Mouse (Mus musculus): ENCODE measurements at regions not wholly inside any gene's neighbourhood (a gene's known extent, or its start where the extent isn't known, plus 50 kb on each side); places are given as distances from the start of the nearest gene placed in this dataset.

GRCm38 (mm10) chr6:98526882-98527440 is 184.4 kb upstream of the Gm765 start:
- TF ChIP-seq MAX (IDR thresholded peaks at IDR 0.05; ENCODE audit: low read depth) = no peak
- TF ChIP-seq E2F4 (IDR thresholded peaks at IDR 0.05; ENCODE audit: insufficient read depth) = no peak
- TF ChIP-seq POLR2A (IDR thresholded peaks at IDR 0.05; ENCODE audit: insufficient read length, low read depth) = no peak
- TF ChIP-seq POLR2AphosphoS2 (IDR thresholded peaks at IDR 0.05; ENCODE audit: insufficient read length, low read depth) = no peak

Measured in myocyte (in vitro differentiated cells).